Mouse (Mus musculus) CD8-positive naive resting alpha-beta T cell, adult 2 months (primary cell): ENCODE results near the gene Neil3.

Experiments
- DNase-seq, 2 experiments: peaks; one replicate each; pipeline ENCODE4 v3.0.0; 2022; ENCODE audit warnings: low read depth in 2 of 2, low spot score in 2 of 2

Gene Neil3

GRCm38 (mm10) chr8:53638495-53639171, at the start of gene Neil3:
Gene Neil3 (minus strand): TSS chr8:53639065.
- DNase-seq: peak; percentile 28 to 45

GRCm38 (mm10) chr8:53680846-53681245, 42.0 kb upstream of the Neil3 start:
- DNase-seq: no peak

- peak in 1 of 2 experiments; percentile 16 for DNase-seq
Observed at GRCm38 (mm10) chr8:53663946-53664345, 25.1 kb upstream of the Neil3 start.

GRCm38 (mm10) chr8:53661436-53661835, 22.6 kb upstream of the Neil3 start:
- no peak for DNase-seq

GRCm38 (mm10) chr8:53630618-53631017, 8.2 kb downstream of the Neil3 start:
- DNase-seq: no peak

- no peak for DNase-seq
Observed at GRCm38 (mm10) chr8:53628864-53629415, 9.9 kb downstream of the Neil3 start.

- DNase-seq: no peak
Observed at GRCm38 (mm10) chr8:53623425-53623824, 15.4 kb downstream of the Neil3 start.

- no peak for DNase-seq
Observed at GRCm38 (mm10) chr8:53619196-53619595, 19.7 kb downstream of the Neil3 start.

- DNase-seq: no peak
Observed at GRCm38 (mm10) chr8:53614288-53614646, 24.6 kb downstream of the Neil3 start.

- DNase-seq: no peak
Observed at GRCm38 (mm10) chr8:53613577-53614287, 25.1 kb downstream of the Neil3 start.

- DNase-seq: no peak
Observed at GRCm38 (mm10) chr8:53612297-53612696, 26.6 kb downstream of the Neil3 start.

- DNase-seq: peak; percentile 14 to 19
Observed at GRCm38 (mm10) chr8:53607040-53607439, 31.8 kb downstream of the Neil3 start.

- no peak for DNase-seq
Observed at GRCm38 (mm10) chr8:53604906-53605305, 34.0 kb downstream of the Neil3 start.

- no peak for DNase-seq
Observed at GRCm38 (mm10) chr8:53603672-53604071, 35.2 kb downstream of the Neil3 start.

- DNase-seq: no peak
Observed at GRCm38 (mm10) chr8:53600826-53601225, 38.0 kb downstream of the Neil3 start.

GRCm38 (mm10) chr8:53600025-53600811, 38.6 kb downstream of the Neil3 start:
- no peak for DNase-seq

GRCm38 (mm10) chr8:53598101-53598500, 40.8 kb downstream of the Neil3 start:
- DNase-seq: no peak

- DNase-seq: no peak
Observed at GRCm38 (mm10) chr8:53591777-53592176, 47.1 kb downstream of the Neil3 start.

- DNase-seq: no peak
Observed at GRCm38 (mm10) chr8:53573600-53573999, 65.3 kb downstream of the Neil3 start.

- no peak for DNase-seq
Observed at GRCm38 (mm10) chr8:53566223-53566622, 72.6 kb downstream of the Neil3 start.

GRCm38 (mm10) chr8:53562441-53563040, 76.3 kb downstream of the Neil3 start:
- DNase-seq: no peak
